Mouse (Mus musculus): ENCODE data around the gene Dnajc21. TPM values are rescaled to one million over a fixed set of nuclear protein-coding genes. Genes with fewer than 3 reads are reported as not detected.
A peak's percentile ranks its signal among the peaks of the same experiment; 100 is the strongest.
"Not testable (repeated sequence)": the region's sequence is repeated elsewhere in the genome, so short reads cannot be mapped to it uniquely, and the experiment has no call there.

Gene Dnajc21
- 10 to 100 TPM; 32.2 to 34.7 TPM for total RNA-seq (2021)
- long read RNA-seq, experiment 1, transcript Dnajc21-201 (12 exons, 2,060 nt), result major isoform, 43 of 55 reads
- long read RNA-seq, experiment 1, partial matches to known transcripts, result 3 of 55 reads
- long read RNA-seq, experiment 1, other reads (novel, unspliced or antisense), result 9 of 55 reads
- long read RNA-seq, experiment 2, transcript Dnajc21-201 (12 exons, 2,060 nt), result major isoform, 42 of 49 reads
- long read RNA-seq, experiment 2, partial matches to known transcripts, result 1 of 49 reads
- long read RNA-seq, experiment 2, other reads (novel, unspliced or antisense), result 6 of 49 reads

DNA sequence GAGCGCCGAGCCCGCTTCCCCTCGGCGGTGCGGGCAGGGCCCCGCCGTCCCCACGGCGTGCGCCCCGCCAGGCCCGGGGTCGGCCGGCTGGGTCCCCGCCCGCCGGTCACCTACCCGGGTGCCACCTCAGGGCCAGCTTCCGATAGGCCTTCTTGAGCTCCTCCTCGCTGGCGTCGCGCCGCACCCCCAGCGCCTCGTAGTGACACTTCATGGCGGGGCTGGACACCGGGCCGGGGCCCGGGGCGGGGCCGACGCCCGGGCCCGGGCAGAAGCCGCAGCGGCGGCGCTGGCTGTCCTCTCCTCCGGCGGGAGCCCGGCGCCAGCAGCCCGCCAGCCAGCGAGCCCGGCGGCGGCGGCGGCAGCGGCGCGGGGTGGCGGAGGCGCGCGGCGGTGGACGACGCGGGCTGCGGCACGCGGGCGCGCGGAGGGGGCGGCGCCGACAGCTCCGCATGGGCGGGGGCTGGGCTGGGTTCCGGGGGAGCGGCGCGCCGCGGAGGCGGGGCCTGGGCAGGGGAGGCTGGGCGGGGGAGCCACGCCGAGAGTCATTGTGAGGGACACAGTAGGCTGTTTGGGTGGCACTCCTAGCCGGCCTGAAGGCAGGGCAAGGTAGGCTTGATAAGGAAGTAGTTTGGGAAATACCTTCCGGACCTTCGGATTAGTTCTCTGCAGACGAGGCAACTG, at the start of gene Dnajc21:
TSS of gene Dnajc21 (minus strand) at position 366 of the 681 bp plus-strand sequence.
- DNase-seq (ENCODE audit: low spot score in 2 of 2), result peak; percentile 71 to 83

DNA sequence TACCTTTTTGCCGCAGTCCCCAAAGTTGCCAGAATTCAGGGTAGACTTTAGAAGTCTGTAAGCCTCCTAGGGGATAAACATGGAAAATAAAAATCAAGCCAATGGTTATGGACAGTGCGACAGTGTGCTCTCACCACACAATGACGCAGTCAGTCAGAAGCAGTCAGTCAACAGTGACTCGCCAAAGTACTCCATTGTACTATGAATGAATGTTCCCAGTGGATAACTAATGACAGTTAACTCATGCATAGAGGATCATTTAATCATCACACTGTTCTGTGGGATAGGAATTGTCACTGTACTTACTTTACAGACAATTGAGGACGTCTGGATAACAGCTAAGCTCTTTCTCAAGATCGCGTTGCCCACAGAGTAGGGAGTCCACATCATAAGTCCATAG, 44.9 kb upstream of the Dnajc21 start:
- no peak for DNase-seq (ENCODE audit: low spot score in 2 of 2)

DNA sequence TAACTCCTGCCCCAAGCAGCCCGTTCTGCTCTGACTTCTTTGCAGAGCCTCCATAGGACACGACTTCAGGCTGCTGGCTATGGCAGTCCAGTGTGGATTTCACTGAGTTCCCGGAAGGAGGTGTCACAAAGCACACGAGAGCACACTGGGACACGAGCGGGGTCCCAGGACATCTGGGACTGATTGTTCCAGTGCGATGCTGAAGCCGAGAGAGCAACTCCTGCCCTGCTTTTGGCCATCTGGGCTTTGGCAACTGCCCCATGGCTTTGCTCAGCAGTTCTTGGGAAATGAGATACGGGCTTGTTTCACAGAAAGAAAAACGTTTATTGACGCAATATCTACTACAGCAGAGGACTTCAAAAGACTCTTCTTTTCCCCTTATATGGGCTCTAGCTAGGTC, 35.8 kb upstream of the Dnajc21 start:
- no peak for DNase-seq (ENCODE audit: low spot score in 2 of 2)

DNA sequence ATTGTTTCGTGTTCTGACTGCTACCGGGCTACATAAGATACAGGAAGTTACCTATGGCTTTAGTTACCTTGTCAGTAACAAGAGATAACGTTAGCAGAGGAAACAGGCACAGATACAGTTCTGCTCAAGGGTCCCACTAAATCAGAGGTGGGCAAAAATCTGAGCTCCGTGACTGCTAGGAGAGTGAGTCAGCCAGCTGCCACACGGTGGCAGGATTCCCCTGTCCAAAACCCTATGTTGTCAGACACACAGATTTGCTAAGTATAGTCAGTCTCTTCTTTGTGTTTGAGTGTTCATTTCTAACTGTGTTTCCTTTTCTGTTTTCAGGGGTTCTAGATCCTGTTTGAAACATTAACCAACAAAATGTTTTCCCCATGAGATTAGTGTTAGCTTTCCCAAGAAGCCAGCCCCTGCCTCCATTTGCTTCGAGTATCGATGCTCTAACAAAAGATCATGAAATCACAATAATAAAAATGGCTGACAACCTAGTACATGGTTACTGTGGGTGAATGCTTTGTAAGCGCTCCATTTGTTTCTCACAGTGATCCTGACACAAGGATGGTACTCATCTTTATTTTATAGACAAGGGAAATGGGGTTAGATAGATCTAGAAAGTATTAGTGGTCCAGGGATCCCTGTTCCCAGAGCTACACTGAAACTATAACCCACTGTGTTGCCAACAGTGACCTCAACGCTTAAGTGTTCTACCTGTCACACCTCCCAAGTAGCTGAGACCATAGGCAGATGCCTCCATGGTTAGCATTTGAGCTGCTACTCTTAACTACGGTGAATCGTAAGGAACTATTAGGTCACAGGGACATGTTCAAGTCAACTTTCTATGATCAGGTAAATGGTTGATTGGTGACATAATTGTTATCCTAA, 30.8 kb upstream of the Dnajc21 start:
- DNase-seq (ENCODE audit: low spot score in 2 of 2), result peak; percentile 50 to 57

DNA sequence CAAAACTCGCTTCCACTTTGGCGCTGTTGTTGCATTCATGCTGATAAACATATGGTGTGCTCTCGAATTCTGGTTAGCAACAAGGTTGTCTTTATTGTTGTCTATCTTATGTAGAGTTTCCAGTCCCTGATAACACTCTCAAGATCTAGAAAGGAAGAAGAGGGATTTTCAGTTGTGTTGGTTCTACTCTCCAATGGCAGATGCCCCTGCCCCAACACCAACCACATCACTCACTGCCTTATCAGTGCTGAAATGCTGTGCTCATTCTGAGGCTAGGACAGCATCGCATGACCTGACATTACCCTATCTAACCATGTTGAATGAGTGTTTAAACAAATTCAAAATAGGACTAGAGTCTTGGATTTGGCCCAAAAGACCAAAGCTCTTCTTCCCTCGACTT, 29.7 kb upstream of the Dnajc21 start:
- DNase-seq (ENCODE audit: low spot score in 2 of 2), result no peak

DNA sequence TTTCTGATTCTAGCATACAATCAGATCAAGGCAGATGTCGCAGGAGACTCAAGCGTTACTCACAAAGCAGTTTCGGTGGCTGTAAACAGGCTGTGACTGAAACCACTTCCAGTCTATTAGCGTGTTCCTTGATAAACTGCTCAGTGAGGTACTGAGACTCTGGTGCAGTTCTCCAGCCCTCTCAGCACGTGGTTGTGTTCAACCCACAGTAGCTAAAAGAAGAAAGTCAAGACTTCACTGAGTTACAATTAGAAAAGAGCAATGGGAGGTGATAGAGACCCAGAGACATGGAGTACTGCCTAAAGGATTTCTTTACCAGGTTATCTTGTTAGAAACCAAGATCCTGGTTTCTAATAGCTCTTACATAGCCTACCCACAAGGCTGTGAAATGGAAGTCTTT, 29.3 kb upstream of the Dnajc21 start:
- DNase-seq (ENCODE audit: low spot score in 2 of 2), result no peak

DNA sequence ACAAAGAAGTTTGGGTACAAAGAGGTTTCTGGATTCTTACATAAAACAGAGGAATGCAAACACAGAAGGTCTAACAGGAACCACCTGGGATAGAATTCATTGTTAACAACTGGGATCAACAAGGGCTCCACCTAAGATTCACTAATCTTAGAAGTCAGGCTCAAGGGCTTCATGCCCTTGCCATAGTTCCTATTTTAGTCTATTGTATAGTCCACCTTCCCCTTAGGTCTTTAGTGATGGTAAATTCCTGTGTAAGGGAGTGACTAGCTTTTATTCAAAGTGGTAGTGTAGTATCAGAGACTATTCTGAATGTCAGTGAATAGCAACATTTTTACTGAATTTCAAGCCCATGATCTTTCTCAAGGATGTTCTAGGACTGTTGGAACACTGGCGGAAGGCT, 26.4 kb upstream of the Dnajc21 start:
- DNase-seq (ENCODE audit: low spot score in 2 of 2), result not testable (repeated sequence)

DNA sequence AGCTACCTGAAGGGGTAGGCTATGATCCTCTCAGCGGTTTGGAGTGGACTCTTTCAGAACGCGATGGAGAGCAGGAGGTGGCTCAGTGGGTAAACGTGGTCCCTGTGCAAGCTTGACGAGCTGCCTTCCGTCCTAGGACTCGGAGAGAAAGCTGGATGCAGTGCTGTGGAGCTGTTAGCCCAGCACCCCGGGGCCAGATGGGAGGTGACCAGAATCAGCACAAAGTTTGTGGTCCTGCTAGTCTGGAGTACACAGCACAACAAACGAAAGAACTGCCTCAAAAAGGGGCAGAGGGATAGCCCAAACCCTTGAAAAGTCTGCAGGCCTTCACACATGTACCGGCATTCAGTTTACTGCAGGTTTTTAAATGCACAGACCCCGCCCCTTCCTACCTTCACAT, 25.6 kb upstream of the Dnajc21 start:
- no peak for DNase-seq (ENCODE audit: low spot score in 2 of 2)

DNA sequence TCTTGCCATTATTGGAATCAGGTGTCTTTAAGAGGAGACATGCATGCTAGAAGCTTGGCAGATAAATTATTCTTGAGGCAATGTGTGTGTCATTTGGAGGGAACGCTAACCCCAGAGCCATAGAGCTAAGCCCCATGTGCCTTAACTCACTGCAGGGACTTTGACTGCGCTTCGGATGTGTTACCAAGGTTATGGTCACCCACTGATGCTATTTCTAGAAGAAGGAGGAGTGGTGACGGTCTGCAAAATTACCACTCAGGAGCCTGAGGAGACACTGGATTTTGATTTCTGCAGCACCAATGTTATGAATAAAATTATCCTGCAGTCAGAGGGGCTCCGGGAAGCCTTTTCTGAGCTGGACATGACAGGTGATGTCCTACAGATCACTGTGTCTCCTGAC, 19.8 kb upstream of the Dnajc21 start:
- peak in 1 of 2 experiments; percentile 20 for DNase-seq (ENCODE audit: low spot score in 2 of 2)

DNA sequence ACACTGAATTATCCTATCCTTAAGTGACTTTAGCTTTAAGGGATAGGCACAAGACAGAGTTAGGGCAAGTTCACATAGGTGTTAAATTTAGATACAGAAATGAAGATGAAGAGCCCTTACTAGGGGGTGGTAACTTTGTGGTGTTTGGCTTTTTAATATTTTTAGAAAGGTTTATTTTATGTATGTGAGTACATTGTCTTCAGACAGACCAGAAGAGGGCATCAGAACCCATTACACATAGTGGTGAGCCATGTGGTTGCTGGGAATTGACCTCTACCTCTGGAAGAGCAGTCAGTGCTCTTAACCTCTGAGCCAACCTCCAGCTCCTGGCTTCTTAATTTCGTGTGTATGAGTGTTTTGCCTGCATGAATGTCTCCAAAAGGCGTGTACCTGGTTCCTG, 16.9 kb upstream of the Dnajc21 start:
- no peak for DNase-seq (ENCODE audit: low spot score in 2 of 2)

DNA sequence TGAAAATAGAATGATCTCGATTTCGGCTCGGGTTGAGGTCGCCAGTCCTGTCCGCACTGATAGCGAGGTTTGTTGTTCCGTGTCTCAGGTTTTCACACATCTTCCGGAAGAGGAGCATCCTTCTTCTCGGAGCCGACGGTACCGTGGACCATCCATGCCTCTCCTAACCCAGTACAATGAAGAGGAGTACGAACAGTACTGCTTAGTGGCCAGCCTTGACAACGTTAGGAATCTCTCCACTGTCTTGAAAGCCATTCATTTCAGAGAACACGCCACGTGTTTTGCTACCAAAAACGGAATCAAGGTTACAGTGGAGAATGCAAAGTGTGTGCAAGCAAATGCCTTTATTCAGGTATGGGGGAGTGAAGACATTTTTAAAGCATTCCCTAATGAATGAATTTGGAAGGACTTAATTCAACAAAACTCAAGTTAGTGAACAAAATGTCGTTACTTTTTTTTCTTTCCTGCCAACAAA, 16.1 kb upstream of the Dnajc21 start:
- no peak for DNase-seq (ENCODE audit: low spot score in 2 of 2)

DNA sequence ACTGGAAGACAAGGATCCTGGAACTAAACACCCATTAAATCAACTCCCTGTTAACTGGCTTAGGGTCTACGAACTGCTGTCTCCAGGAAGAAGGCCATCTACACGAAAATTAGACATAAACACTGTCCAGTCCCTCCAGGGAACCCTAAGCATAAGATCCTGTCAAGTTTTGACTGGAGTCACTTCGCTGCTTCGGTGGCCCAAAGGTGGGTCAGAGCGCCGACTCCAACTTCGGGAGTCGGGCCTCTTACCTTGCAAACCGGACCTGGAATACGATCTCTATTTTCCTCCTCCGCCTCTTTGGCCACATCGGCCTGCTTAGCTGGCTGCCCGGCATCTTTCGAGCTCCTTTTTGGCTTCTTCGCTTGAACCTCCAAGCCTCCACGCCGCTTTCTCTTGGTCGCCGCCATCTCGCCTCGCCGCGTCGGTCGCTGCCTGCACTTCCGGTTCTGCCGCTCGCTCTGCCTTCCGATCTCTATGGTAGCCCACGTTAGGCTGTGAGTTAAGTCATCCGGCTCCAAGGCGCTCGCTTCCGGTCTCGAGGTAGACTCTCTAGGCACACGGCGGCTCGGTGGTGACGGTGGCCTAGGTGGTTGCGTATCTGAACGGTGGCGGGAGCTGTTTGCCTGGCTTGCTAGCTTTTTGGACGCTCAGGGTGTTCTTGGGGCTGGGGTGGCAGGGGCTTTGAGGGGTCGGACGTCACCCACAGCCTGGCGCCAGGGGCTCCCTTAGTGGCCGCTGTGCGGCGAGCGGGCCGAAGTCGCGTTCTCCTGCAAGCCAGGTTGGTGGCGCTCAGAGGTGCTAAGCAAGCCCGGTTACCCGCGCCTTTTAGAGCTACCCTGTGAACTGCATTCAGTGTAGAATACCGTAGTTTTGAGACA, 15.4 kb upstream of the Dnajc21 start, which contains the start of the genes Brix1 and Rad1:
TSS of gene Brix1 (minus strand) at position 464 of the 881 bp plus-strand sequence.
TSS of gene Rad1 (plus strand) at position 535 of the 881 bp plus-strand sequence.
- peak; percentile 95 to 96 for DNase-seq (ENCODE audit: low spot score in 2 of 2)

DNA sequence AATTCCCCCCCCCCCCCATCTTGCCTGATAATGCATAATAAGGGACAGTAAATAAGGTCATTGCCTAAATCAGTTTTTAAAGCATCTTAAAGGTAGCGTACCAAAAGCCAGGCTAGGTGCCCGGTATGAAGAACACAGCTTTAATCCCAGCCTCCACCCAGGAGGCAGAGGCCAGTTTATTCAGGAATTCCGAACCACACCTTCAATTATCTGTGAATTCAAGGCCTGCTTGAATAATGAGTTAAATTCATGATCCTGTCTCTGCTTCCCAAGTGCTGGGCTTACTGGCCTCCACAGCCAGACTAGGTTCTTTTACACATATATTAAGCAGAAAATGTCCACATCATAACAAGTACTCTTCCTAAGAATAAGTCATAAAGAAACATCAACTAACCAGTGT, 625 bp upstream of the Dnajc21 start:
- DNase-seq (ENCODE audit: low spot score in 2 of 2), result no peak

DNA sequence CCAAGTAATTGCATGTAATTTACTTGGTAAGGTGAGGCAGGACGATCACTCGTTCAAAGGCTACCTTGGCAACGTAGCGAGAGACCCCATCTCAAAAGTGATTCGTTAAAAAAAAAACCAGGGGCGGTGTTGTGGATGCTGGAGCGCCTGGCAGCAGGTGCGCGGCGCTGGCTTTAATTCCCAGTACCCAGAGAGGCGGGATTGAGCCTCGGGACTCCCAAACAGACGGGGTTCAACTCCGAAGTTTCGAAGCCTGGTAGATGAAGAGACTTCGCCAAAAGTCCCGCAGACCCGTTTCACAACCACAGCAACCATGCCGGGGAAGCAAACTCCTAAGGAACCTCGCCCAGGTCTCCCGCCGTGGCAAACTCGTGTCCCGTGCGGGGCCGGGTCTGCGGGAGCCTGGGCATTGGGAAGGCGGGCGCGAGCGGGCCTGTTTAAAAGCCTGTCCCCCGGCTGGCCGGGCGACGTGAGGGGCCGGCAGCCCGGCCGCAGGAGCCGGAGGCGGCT, 620 bp downstream of the Dnajc21 start:
- DNase-seq (ENCODE audit: low spot score in 2 of 2), result peak; percentile 15 to 36

DNA sequence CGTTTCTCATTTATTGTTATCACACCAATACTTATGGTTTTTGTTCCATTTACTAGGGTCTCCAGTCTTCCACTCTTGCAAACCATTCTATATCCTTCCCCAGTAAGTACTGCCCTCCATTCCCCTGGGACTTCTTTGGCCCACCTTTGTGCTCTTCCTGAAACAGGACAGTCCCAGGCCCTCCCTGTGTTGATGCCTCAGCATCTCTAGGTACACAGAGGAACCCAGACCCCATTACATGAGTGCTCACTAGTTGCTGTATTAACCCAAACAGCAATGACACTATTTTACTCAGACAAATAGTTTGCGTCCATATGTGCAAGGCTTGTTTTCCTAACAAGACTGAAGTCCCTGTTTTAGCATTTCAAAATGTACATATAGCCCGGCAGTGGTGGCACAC, 1.6 kb downstream of the Dnajc21 start:
- DNase-seq (ENCODE audit: low spot score in 2 of 2), result no peak

DNA sequence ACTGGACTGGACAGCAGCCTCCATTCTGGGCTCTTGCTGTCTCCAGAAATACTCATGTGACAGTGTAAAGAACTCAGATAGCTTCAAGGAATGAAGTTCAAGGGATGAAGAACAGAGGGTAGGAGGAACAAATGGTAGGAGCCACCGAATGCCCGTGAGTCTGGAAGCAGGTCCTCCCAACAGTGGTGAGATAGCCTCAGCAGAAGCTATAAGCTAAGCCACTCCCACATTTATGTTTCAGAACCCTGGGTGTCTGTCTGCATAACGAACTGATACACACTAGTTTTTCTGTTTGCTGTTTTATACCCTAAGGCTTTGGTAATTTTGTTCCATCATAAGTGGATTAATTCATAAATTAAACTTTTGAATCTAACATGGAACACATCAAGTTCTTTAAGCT, 5.6 kb downstream of the Dnajc21 start:
- DNase-seq (ENCODE audit: low spot score in 2 of 2), result no peak

DNA sequence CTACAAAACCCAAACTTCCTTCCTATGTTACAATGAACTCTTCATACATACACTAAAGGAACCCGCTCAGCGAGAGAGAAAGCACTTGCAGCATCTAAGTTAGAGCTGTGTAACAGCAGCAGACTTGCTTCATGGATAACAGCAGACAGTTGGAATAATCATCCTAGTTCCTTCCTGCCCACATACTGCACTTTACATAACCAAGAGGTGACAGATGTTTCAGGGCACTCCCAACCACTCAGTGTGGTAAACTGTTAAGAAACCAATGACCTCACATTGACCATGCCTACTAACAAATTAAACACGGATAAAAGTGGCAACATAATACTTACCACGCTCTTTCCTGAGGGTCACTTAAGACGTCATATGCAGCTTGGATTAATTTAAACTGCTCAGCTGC, 6.8 kb downstream of the Dnajc21 start:
- DNase-seq (ENCODE audit: low spot score in 2 of 2), result peak; percentile 29 to 45

DNA sequence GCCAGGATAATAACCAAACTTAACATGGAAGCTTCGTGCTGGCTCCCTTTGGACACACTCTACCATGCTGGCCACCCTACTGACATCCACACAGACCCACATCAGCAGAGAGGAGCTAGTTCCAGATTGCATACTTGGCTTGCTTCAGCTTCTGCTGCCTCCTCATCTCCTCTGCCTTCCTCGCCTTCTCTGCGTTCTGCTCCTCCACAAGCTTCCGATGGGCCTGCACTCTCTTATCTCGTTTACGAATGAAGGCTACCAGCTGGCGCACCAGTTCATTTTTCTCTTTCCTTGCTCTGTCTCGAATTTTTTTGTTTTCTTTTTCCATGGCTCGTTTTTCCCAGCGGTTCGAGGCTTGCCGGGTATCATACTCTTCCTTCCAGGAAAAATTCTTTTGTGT, 9.3 kb downstream of the Dnajc21 start:
- peak in 1 of 2 experiments; percentile 53 for DNase-seq (ENCODE audit: low spot score in 2 of 2)

DNA sequence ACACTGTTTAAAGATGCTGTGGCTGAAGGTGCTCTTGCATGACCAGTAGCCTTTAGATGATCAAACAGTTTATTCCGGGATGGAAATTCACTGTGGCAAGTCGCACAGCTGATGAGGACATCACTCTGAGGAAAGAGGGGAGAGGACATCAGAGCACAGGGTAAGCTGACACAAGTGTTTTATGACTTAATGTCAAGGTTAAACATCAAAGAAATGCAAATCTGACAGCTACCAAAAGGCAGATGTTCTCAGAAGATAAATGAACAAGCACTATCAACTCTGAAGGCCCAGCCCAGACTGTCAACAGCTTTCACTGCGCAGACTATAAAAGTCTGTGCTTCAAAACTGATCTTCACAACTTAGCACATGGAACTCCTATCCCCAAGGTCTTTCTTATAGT, 23.2 kb downstream of the Dnajc21 start:
- no peak for DNase-seq (ENCODE audit: low spot score in 2 of 2)

DNA sequence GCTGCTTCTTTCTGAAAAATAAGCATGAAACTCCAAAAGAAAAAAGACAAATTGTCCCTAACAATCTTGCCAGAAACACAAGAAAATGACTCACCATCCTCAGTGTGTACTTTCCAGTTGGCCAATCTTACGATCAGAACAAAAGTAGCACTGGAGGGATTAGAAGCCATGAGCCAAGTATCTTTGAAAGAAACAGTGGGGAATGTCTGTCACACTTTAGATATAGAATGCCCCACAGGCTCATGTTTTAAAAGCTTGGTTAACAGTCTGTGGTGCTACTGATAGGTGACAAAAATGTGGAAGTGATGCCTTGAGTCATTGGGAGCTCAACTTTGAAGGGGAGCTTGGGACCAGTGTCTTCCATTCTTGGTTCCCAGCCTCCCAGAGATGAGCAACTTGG, 28.0 kb downstream of the Dnajc21 start:
- DNase-seq (ENCODE audit: low spot score in 2 of 2), result no peak

All from left cerebral cortex, adult 18-20 months (tissue).